Mouse (Mus musculus) small intestine, adult 2 months (tissue): ENCODE results near the gene Capzb.

Source experiments
- CTCF ChIP-seq: fragments of 200-500 bp; IDR thresholded peaks from 2 replicates; pipeline ENCODE4 v1.5.1; 2012; ENCODE audit warnings: low read depth, mild to moderate bottlenecking, control low read depth, inconsistent platforms, low read length, moderate library complexity, mixed read lengths; ENCODE audit not compliant: insufficient replicate concordance, insufficient read length; ENCODE audit errors: extremely low read depth
- POLR2A ChIP-seq: fragments of 200-500 bp; IDR thresholded peaks from 2 replicates; pipeline ENCODE4 v1.6.1; 2012; ENCODE audit warnings: low read depth, mild to moderate bottlenecking, control low read depth, inconsistent platforms, low read length, moderate library complexity

DNA sequence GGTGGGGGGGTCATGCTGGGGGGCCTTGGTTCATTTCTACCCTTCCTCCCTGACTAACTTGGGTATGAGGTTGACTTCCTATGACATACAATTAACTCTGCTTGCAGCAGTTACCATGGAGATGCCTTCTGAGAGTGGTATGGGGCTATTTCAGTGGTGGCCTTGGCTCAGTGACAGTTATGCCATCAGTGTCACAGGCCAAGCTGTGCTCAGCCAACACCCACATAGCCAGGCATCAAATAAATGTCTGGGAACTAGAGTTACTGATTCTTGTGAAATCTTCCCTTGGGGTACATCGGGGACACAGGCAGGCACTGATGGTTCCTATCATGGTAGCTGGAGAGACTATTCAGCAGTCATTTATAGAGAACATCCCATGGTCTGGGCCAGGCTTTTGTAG lies 75.5 kb downstream of the Capzb start:
- TF ChIP-seq CTCF (no peak), POLR2A (no peak)
